Mouse (Mus musculus) forebrain, embryonic 14.5 days (tissue): ENCODE measurements at regions not wholly inside any gene's neighbourhood (a gene's known extent, or its start where the extent isn't known, plus 50 kb on each side); places are given as distances from the start of the nearest gene placed in this dataset.

Experiments
- ATAC-seq: fragments of 200-750 bp; cut with Nextera tagmentation; 2 replicates; pipeline ENCODE4 v1.8.0; 2017; ENCODE audit warnings: mild to moderate bottlenecking, moderate library complexity
- DNase-seq: peaks from one replicate; pipeline ENCODE4 v3.0.0-alpha.2; 2015; ENCODE audit warnings: low spot score
- H3K27ac ChIP-seq: fragments of 300-500 bp; sonication (generic); 2 replicates; pipeline ENCODE4 v1.5.1; 2014; ENCODE audit warnings: low read depth, mild to moderate bottlenecking, control low read depth, low read length, moderate library complexity
- H3K27me3 ChIP-seq: fragments of 300-500 bp; sonication (generic); replicated peaks from 2 replicates; pipeline ENCODE4 v1.6.1; 2014; ENCODE audit warnings: low read length, control low read depth, mixed read lengths; ENCODE audit not compliant: control insufficient read depth, insufficient read depth
- H3K36me3 ChIP-seq: fragments of 300-500 bp; sonication (generic); 2 replicates; pipeline ENCODE4 v1.6.1; 2014; ENCODE audit warnings: low read length, control low read depth; ENCODE audit not compliant: control insufficient read depth, insufficient read depth
- H3K4me1 ChIP-seq: fragments of 300-500 bp; sonication (generic); 2 replicates; pipeline ENCODE4 v1.6.1; 2014; ENCODE audit warnings: antibody characterized with exemption, low read length, control low read depth; ENCODE audit not compliant: control insufficient read depth, insufficient read depth
- H3K4me2 ChIP-seq: fragments of 300-500 bp; sonication (generic); 2 replicates; pipeline ENCODE4 v1.6.1; 2014; ENCODE audit warnings: mild to moderate bottlenecking, control low read depth, low read length
- H3K4me3 ChIP-seq: fragments of 300-500 bp; sonication (generic); 2 replicates; pipeline ENCODE4 v1.5.1; 2014; ENCODE audit warnings: low read depth, low read length, control low read depth
- H3K9ac ChIP-seq: fragments of 300-500 bp; sonication (generic); 2 replicates; pipeline ENCODE4 v1.6.1; 2014; ENCODE audit warnings: mild to moderate bottlenecking, low read length, control low read depth, moderate library complexity
- H3K9me3 ChIP-seq: fragments of 300-500 bp; sonication (generic); replicated peaks from 2 replicates; pipeline ENCODE4 v1.6.1; 2016; ENCODE audit warnings: low read length, control low read depth, mixed read lengths; ENCODE audit not compliant: control insufficient read depth
- WGBS: fragments of 180-500 bp; shearing (Covaris S2); extraction: QIAGEN DNeasy Blood & Tissue Kit; methylation state at CpG from one replicate; pipeline ENCODE4 v1.1.7; 2014; 5-methylcytosine and 5-hydroxymethylcytosine counted together

DNA sequence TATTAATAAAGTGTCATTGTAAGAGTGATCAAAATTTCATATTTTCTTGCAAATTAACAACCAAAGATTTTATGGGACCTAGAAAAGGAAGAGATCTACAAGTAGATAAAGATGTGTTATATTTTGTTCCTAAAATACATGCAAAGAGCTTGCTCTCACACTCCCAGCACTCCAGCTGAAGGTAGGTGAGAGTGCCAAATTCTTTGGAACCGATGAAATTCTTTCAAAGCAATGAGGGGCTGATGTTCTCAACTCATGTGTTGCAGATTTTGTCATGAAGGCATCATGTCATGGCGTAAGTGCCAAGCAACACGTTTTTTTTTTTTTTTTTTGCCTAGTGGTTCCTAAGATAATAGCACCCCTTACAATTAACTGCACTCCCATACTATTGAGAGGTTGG, 573.8 kb downstream of the Hsfy2 start:
- 69% methylated on average over 3 of the region's 3 CpGs for WGBS
- H3K4me1 ChIP-seq: no peaks in the 10 kb centered on the region
- no peaks in the 10 kb centered on the region for H3K9me3 ChIP-seq
- H3K4me3 ChIP-seq: no peak overlapping the region
- ATAC-seq (no peak), DNase-seq (no peak)
- H3K4me2 ChIP-seq: no peak overlapping the region
- H3K9ac ChIP-seq: no peak overlapping the region
- H3K36me3 ChIP-seq: no peaks in the 10 kb centered on the region
- H3K27ac ChIP-seq: no peak overlapping the region
- no peaks in the 10 kb centered on the region for H3K27me3 ChIP-seq
